Mouse (Mus musculus): ENCODE results near the gene Olfr904. TPM values are rescaled to one million over a fixed set of nuclear protein-coding genes. Genes with fewer than 3 reads are reported as not detected.

Gene Olfr904
- polyA plus RNA-seq (2012; ENCODE audit: low replicate concordance) = not detected in 2 replicates

GRCm38 (mm10) chr9:38462844-38463243, at the start of gene Olfr904:
Gene Olfr904, plus strand, starts transcription at chr9:38463144.

GRCm38 (mm10) chr9:38429155-38429554, 33.8 kb upstream of the Olfr904 start, which contains the start of gene Olfr901:
Gene Olfr901, plus strand, starts transcription at chr9:38429455.

GRCm38 (mm10) chr9:38447352-38447751, 15.6 kb upstream of the Olfr904 start, which contains the start of gene Olfr902:
Gene Olfr902, plus strand, starts transcription at chr9:38447652.

GRCm38 (mm10) chr9:38470807-38471206, 7.9 kb downstream of the Olfr904 start, which contains the start of gene Olfr905:
Gene Olfr905, plus strand, starts transcription at chr9:38471107.

GRCm38 (mm10) chr9:38486785-38487184, 23.8 kb downstream of the Olfr904 start, which contains the start of gene Olfr906:
Gene Olfr906, plus strand, starts transcription at chr9:38487085.

GRCm38 (mm10) chr9:38495501-38495900, 32.6 kb downstream of the Olfr904 start, which contains the start of gene Olfr907:
Gene Olfr907, plus strand, starts transcription at chr9:38495801.

Other genes with a start within 250 kb of the Olfr904 start
- gene Olfr894, start 245.1 kb upstream of the Olfr904 start, polyA plus RNA-seq (2012; ENCODE audit: low replicate concordance) = not detected in 2 replicates
- not detected in 2 replicates for gene Olfr143, start 210.4 kb upstream of the Olfr904 start, polyA plus RNA-seq (2012; ENCODE audit: low replicate concordance)
- not detected in 2 replicates for gene Olfr895, start 195.3 kb upstream of the Olfr904 start, polyA plus RNA-seq (2012; ENCODE audit: low replicate concordance)
- not detected in 2 replicates for gene Olfr896-ps1, start 172.0 kb upstream of the Olfr904 start, polyA plus RNA-seq (2012; ENCODE audit: low replicate concordance)
- not detected in 2 replicates for gene Olfr25, start 134.1 kb upstream of the Olfr904 start, polyA plus RNA-seq (2012; ENCODE audit: low replicate concordance)
- gene Olfr898, start 114.7 kb upstream of the Olfr904 start, polyA plus RNA-seq (2012; ENCODE audit: low replicate concordance) = not detected in 2 replicates
- not detected in 2 replicates for gene Olfr250, start 96.2 kb upstream of the Olfr904 start, polyA plus RNA-seq (2012; ENCODE audit: low replicate concordance)
- not detected in 2 replicates for gene Olfr251, start 86.1 kb upstream of the Olfr904 start, polyA plus RNA-seq (2012; ENCODE audit: low replicate concordance)
- gene Olfr147, start 61.4 kb upstream of the Olfr904 start, polyA plus RNA-seq (2012; ENCODE audit: low replicate concordance) = not detected in 2 replicates
- gene Olfr901, start 33.7 kb upstream of the Olfr904 start, polyA plus RNA-seq (2012; ENCODE audit: low replicate concordance) = not detected in 2 replicates
- not detected in 2 replicates for gene Olfr902, start 15.5 kb upstream of the Olfr904 start, polyA plus RNA-seq (2012; ENCODE audit: low replicate concordance)
- gene Olfr905, start 8.0 kb downstream of the Olfr904 start, polyA plus RNA-seq (2012; ENCODE audit: low replicate concordance) = not detected in 2 replicates
- not detected in 2 replicates for gene Olfr906, start 23.9 kb downstream of the Olfr904 start, polyA plus RNA-seq (2012; ENCODE audit: low replicate concordance)
- gene Olfr907, start 32.7 kb downstream of the Olfr904 start, polyA plus RNA-seq (2012; ENCODE audit: low replicate concordance) = not detected in 2 replicates
- not detected in 2 replicates for gene Olfr911-ps1, start 58.4 kb downstream of the Olfr904 start, polyA plus RNA-seq (2012; ENCODE audit: low replicate concordance)
- 0.08 TPM in 1 of 2 replicates, not detected in the other for gene Olfr910, start 74.7 kb downstream of the Olfr904 start, polyA plus RNA-seq (2012; ENCODE audit: low replicate concordance)
- gene Olfr912, start 117.0 kb downstream of the Olfr904 start, polyA plus RNA-seq (2012; ENCODE audit: low replicate concordance) = not detected in 2 replicates
- not detected in 2 replicates for gene Olfr913, start 129.6 kb downstream of the Olfr904 start, polyA plus RNA-seq (2012; ENCODE audit: low replicate concordance)
- gene Olfr914, start 142.0 kb downstream of the Olfr904 start, polyA plus RNA-seq (2012; ENCODE audit: low replicate concordance) = not detected in 2 replicates
- not detected in 2 replicates for gene Olfr916, start 196.7 kb downstream of the Olfr904 start, polyA plus RNA-seq (2012; ENCODE audit: low replicate concordance)
- not detected in 2 replicates for gene Olfr917, start 202.7 kb downstream of the Olfr904 start, polyA plus RNA-seq (2012; ENCODE audit: low replicate concordance)
- not detected in 2 replicates for gene Olfr918, start 211.5 kb downstream of the Olfr904 start, polyA plus RNA-seq (2012; ENCODE audit: low replicate concordance)
- not detected in 2 replicates for gene Olfr919, start 240.5 kb downstream of the Olfr904 start, polyA plus RNA-seq (2012; ENCODE audit: low replicate concordance)

Data from leukemia stem cell, adult 10-12 weeks (primary cell).